Mouse (Mus musculus) C2C12 (cell line): ENCODE measurements around the gene Csmd2.

Experiments
- CEBPB ChIP-seq: IDR thresholded peaks from one replicate; pipeline ENCODE4 v1.6.1; 2011; ENCODE audit warnings: low read depth, mild to moderate bottlenecking, control low read depth, moderate library complexity
- CTCF ChIP-seq: IDR thresholded peaks from one replicate; pipeline ENCODE4 v1.5.1; 2011; ENCODE audit not compliant: control insufficient read depth, insufficient read depth, insufficient read length
- MAX ChIP-seq: IDR thresholded peaks from one replicate; pipeline ENCODE4 v1.6.1; 2011; ENCODE audit warnings: mild to moderate bottlenecking, control low read depth
- MYOD1 ChIP-seq: IDR thresholded peaks from one replicate; pipeline ENCODE4 v1.6.1; 2011; ENCODE audit warnings: low read depth; ENCODE audit not compliant: control insufficient read depth, insufficient read length
- MYOG ChIP-seq: IDR thresholded peaks from one replicate; pipeline ENCODE4 v1.6.1; 2011; ENCODE audit not compliant: control insufficient read depth, insufficient read length; ENCODE audit errors: extremely low read depth
- USF1 ChIP-seq: IDR thresholded peaks from one replicate; pipeline ENCODE4 v1.6.1; 2011; ENCODE audit warnings: low read depth, mild to moderate bottlenecking, control low read depth, moderate library complexity

DNA sequence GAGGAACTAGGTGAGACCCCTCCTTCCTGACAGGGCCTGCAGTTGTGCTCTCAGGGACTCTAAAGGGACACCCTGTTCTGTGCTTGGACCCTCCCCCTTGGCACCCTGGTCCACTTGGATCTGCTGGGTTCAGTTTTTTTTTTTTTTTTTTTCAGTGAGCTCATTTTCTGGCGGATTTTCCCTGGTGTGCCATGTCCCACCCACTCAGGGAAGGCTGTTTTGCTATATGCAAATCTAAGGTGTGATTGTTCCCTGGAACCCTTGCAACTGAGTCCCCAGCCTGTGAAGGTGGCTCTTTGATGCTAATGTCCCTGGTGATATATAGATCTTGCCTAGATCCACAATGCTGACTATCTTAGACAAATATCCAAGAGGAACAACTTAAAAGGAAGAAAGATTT, 297.4 kb downstream of the Csmd2 start:
- TF ChIP-seq CTCF (no peak), MYOD1 (no peak), MAX (no peak), USF1 (no peak), CEBPB (no peak), MYOG (no peak)
